Mouse (Mus musculus) frontal cortex, adult (tissue): Measurements from ENCODE around the gene Repin1.
A peak's percentile ranks its signal among the peaks of the same experiment; 100 is the strongest.

Experiments used
- ATAC-seq: cut with Nextera tagmentation; 2 replicates; pipeline ENCODE4 v1.9.2; 2017; ENCODE audit warnings: mild to moderate bottlenecking, moderate library complexity, mixed read lengths; ENCODE audit not compliant: low TSS enrichment

The Repin1 gene

GRCm38 (mm10) chr6:48626464-48626863, 32.8 kb downstream of the Repin1 start, which contains the start of gene AI854703:
Gene AI854703, plus strand, starts transcription at chr6:48626764.
- no peak; the same call in 1 of the 2 replicates for ATAC-seq

GRCm38 (mm10) chr6:48626984-48627383, 33.3 kb downstream of the Repin1 start:
- ATAC-seq, result peak; percentile 83

GRCm38 (mm10) chr6:48627511-48627924, 33.8 kb downstream of the Repin1 start:
- ATAC-seq, result 0 out of 2 replicates have a peak, but pooled peaks have one; percentile 11

GRCm38 (mm10) chr6:48628377-48628776, 34.7 kb downstream of the Repin1 start:
- ATAC-seq, result no peak

GRCm38 (mm10) chr6:48628808-48629660, 35.4 kb downstream of the Repin1 start:
- ATAC-seq, result peak; percentile 53

- no peak for ATAC-seq
Observed at GRCm38 (mm10) chr6:48629661-48630034, 36.0 kb downstream of the Repin1 start.

- ATAC-seq, result no peak
Observed at GRCm38 (mm10) chr6:48630831-48631230, 37.1 kb downstream of the Repin1 start.

- no peak for ATAC-seq
Observed at GRCm38 (mm10) chr6:48635105-48635504, 41.4 kb downstream of the Repin1 start.

GRCm38 (mm10) chr6:48636515-48636914, 42.8 kb downstream of the Repin1 start:
- ATAC-seq, result no peak

GRCm38 (mm10) chr6:48637811-48638500, 44.3 kb downstream of the Repin1 start:
- no peak for ATAC-seq

- no peak for ATAC-seq
Observed at GRCm38 (mm10) chr6:48638553-48638952, 44.9 kb downstream of the Repin1 start.

- no peak for ATAC-seq
Observed at GRCm38 (mm10) chr6:48641391-48641790, 47.7 kb downstream of the Repin1 start.

GRCm38 (mm10) chr6:48642764-48643292, 49.1 kb downstream of the Repin1 start:
- peak; percentile 81 for ATAC-seq

GRCm38 (mm10) chr6:48645660-48646308, 52.1 kb downstream of the Repin1 start:
- ATAC-seq, result peak; percentile 89

- no peak for ATAC-seq
Observed at GRCm38 (mm10) chr6:48646309-48646690, 52.6 kb downstream of the Repin1 start.

GRCm38 (mm10) chr6:48646995-48647394, 53.3 kb downstream of the Repin1 start, which contains the start of gene Gimap8:
Gene Gimap8, plus strand, starts transcription at chr6:48647234.
- ATAC-seq, result no peak

GRCm38 (mm10) chr6:48647611-48648010, 53.9 kb downstream of the Repin1 start:
- no peak for ATAC-seq
